Mouse (Mus musculus) liver, embryonic 14.5 days (tissue): ENCODE measurements around the gene Acvr2b. TPM values are rescaled to one million over a fixed set of nuclear protein-coding genes. Genes with fewer than 3 reads are reported as not detected.

ENCODE experiments used
- ATAC-seq: fragments of 200-750 bp; cut with Nextera tagmentation; 2 replicates; pipeline ENCODE4 v1.8.0; 2017; ENCODE audit warnings: moderate number of reproducible peaks, mild to moderate bottlenecking, moderate library complexity; ENCODE audit not compliant: insufficient read depth
- DNase-seq, 3 experiments: peaks; one replicate each; pipeline ENCODE4 v3.0.0-alpha.2; 2012 to 2013; ENCODE audit warnings: low read depth in 3 of 3, low spot score in 3 of 3
- H3K27ac ChIP-seq: fragments of 300-500 bp; sonication (generic); 2 replicates; pipeline ENCODE4 v1.5.1; 2014; ENCODE audit warnings: moderate library complexity, mild to moderate bottlenecking, control low read depth, inconsistent platforms
- H3K27me3 ChIP-seq: fragments of 300-500 bp; sonication (generic); 2 replicates; pipeline ENCODE4 v1.6.1; 2014; ENCODE audit warnings: mild to moderate bottlenecking, low read length, moderate library complexity; ENCODE audit not compliant: control insufficient read depth, insufficient read depth
- H3K36me3 ChIP-seq: fragments of 300-500 bp; sonication (generic); replicated peaks from 2 replicates; pipeline ENCODE4 v1.6.1; 2014; ENCODE audit warnings: low read depth; ENCODE audit not compliant: control insufficient read depth, insufficient read depth
- H3K4me1 ChIP-seq, 2 experiments: fragments of 200-500 bp in 1 of 2; fragments of 300-500 bp in 1 of 2; sonication (generic) in 1 of 2; replicated peaks; 2 replicates each; pipeline ENCODE4 v1.6.1; 2012 to 2014; ENCODE audit warnings: antibody characterized with exemption in 1 of 2, inconsistent platforms in 1 of 2, low read length in 1 of 2; ENCODE audit not compliant: control insufficient read depth in 2 of 2, insufficient read depth in 2 of 2
- H3K4me2 ChIP-seq: fragments of 300-500 bp; sonication (generic); 2 replicates; pipeline ENCODE4 v1.6.1; 2014; ENCODE audit warnings: low read depth, mild to moderate bottlenecking, control low read depth, moderate library complexity
- H3K4me3 ChIP-seq, 2 experiments: fragments of 200-500 bp in 1 of 2; fragments of 300-500 bp in 1 of 2; sonication (generic) in 1 of 2; 2 replicates each; pipeline ENCODE4 v1.5.1; 2012 to 2014; ENCODE audit warnings: low read depth in 2 of 2, low read length in 2 of 2, mild to moderate bottlenecking in 2 of 2, control low read depth in 1 of 2, inconsistent platforms in 1 of 2, moderate library complexity in 1 of 2; ENCODE audit not compliant: insufficient read depth in 1 of 2
- H3K9ac ChIP-seq: fragments of 300-500 bp; sonication (generic); replicated peaks from 2 replicates; pipeline ENCODE4 v1.6.1; 2014; ENCODE audit warnings: mild to moderate bottlenecking, control low read depth, moderate library complexity
- H3K9me3 ChIP-seq: fragments of 300-500 bp; sonication (generic); 2 replicates; pipeline ENCODE4 v1.6.1; 2016; ENCODE audit warnings: low read length, mixed read lengths; ENCODE audit not compliant: control insufficient read depth
- CTCF ChIP-seq: IDR thresholded peaks from 2 replicates; pipeline ENCODE4 v1.5.1; 2016; ENCODE audit warnings: antibody characterized with exemption, low read depth, control low read depth
- EP300 ChIP-seq: IDR thresholded peaks from 2 replicates; pipeline ENCODE4 v1.6.1; 2016; ENCODE audit warnings: antibody characterized with exemption, low read depth
- WGBS: fragments of 180-500 bp; shearing (Covaris S2); extraction: QIAGEN DNeasy Blood & Tissue Kit; methylation state at CpG from one replicate; pipeline ENCODE4 v1.1.7; 2014; ENCODE audit not compliant: insufficient replicate concordance; 5-methylcytosine and 5-hydroxymethylcytosine counted together
- polyA plus RNA-seq, 2 experiments: library from polyadenylated mRNA; depleted of rRNA in 1 of 2; stranded (reverse) in 1 of 2; unstranded in 1 of 2; fragments of >200 nt; fragmentation: Nextera tagmentation in 1 of 2; extraction: Ambion mirVana in 1 of 2; gene quantifications; 2 replicates each; pipeline versions ENCODE4 v1.2.1 to v1.2.3; 2012 to 2014

Gene Acvr2b
- polyA plus RNA-seq, 2 experiments: 0.69 to 1.5 TPM

DNA sequence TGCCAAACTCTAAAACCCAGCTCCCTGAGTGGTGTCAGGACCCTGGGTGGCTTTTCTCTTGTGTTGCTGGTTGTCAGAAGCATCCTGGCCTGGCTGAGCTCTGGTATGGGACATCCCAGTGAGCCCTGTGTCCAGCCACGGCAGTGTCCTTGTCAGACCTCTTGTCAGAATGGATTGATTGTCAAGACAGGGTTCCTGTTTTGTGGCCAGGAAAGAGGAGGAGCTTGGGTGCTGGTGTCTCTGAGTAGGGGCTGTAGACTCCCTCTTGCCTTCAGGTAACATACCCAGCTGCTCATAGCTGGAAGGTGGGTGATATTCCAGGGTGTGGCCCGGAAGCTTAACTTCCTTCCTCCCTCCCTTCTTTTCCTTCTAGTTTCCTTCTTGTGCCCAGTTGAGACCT lies 33.9 kb downstream of the Acvr2b start:
- TF ChIP-seq CTCF: no peak
- TF ChIP-seq EP300: no peak
- 17% methylated on average over 2 of the region's 2 CpGs for WGBS
- H3K4me3 ChIP-seq: no peak overlapping the region
- H3K9ac ChIP-seq: no peak overlapping the region
- no peak overlapping the region for H3K4me2 ChIP-seq
- no peaks in the 10 kb centered on the region for H3K27me3 ChIP-seq
- no peaks in the 10 kb centered on the region for H3K4me1 ChIP-seq
- no peaks in the 10 kb centered on the region for H3K36me3 ChIP-seq
- no peaks in the 10 kb centered on the region for H3K9me3 ChIP-seq
- ATAC-seq: no peak
- no peak for DNase-seq
- H3K27ac ChIP-seq: no peak overlapping the region

DNA sequence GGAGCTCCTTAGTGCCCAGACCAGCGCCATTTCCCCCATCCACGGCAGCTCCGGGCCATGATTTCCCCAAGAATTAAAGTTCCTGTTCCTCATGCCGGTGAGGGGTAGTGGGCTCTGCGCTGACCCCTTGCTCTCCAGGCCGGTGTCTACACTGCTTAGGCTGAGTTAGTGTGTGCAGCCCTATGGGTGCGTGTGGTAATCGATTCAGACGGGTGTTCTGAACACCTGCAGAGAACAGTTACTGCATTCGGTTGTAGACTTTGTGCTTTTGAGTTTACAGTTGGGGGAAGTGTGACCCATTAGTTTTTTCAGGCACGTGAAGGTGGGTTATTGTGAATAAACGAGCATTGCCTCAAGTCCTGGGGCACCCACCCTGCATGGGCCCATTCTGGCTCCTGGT lies 36.1 kb downstream of the Acvr2b start:
- WGBS: 71% methylated on average over 12 of the region's 12 CpGs
- no peak overlapping the region for H3K9ac ChIP-seq
- H3K4me1 ChIP-seq: no peaks in the 10 kb centered on the region
- DNase-seq (no peak), ATAC-seq (no peak)
- H3K4me3 ChIP-seq: no peak overlapping the region
- H3K4me2 ChIP-seq: no peak overlapping the region
- no peaks in the 10 kb centered on the region for H3K9me3 ChIP-seq
- H3K27me3 ChIP-seq: no peaks in the 10 kb centered on the region
- no peak overlapping the region for H3K27ac ChIP-seq
- TF ChIP-seq CTCF (no peak), EP300 (no peak)
- H3K36me3 ChIP-seq: no peaks in the 10 kb centered on the region

DNA sequence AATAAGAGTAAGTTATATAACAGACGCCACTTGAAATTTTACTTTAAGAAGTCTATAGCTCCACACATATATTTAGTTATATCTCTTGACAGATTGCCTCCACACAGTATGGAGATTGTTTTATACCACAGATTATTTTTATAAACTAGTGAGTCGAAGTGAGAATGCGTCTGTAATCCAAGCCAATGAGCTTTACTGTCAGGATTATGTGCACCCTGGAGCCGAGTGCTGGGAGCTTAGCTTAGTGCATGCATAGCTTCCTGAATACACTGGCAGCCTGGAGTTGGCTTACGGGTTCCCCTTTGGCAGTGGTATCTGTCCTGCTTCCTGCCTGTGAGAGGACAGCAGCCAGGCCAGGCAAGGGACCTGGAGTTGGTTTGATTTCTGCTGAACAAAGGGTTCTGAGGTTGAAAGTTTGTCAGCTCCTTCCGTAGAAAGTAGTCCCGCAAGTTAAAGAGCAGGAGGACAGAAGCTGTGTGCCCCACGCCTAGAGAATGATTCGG lies 36.6 kb downstream of the Acvr2b start:
- Histone ChIP-seq H3K9ac (no peak overlapping the region), H3K36me3 (no peaks in the 10 kb centered on the region), H3K4me1 (no peaks in the 10 kb centered on the region), H3K27me3 (no peaks in the 10 kb centered on the region), H3K4me3 (no peak overlapping the region), H3K27ac (no peak overlapping the region), H3K4me2 (no peak overlapping the region), H3K9me3 (no peaks in the 10 kb centered on the region)
- ATAC-seq: no peak
- no peak for DNase-seq
- WGBS: 66% methylated on average over 9 of the region's 9 CpGs
- TF ChIP-seq CTCF (no peak), EP300 (no peak)

DNA sequence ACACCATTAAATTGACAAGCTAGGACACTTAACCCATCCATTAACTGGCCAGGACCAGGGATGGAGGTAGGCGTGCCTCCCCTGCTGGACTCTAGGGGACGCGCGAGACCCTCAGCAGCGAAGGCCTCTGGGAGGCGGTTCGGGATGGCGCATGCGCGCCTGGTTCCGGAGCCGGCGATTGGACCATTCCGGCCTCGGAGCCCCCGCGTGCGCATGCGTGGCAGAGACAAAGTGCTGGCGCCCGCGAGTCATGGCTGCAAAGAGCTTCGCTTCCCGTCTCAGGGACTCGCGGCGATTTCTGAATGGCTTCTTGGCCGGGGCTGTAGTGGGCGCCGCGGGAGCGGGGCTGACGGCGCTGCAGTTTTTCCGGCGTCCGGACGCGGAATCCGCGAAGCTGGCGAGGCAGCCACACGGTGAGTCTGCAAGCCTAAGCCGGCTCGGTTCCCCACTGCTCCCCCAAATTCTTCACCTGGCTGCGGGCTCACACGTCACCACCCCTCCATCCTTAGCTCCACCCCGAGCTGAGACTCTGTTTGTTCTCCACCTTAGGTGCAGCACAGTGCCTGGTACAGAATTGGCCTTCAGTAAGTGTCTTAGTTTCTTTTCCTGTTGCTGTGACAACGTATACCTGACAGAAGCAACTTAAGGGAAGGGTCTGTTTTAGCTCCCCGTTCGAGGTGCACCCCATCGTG lies 43.0 kb downstream of the Acvr2b start, which contains the start of gene Exog:
Exog (plus strand) TSS at position 206 of the 692 bp plus-strand sequence.
- under 1% methylated on average over 52 of the region's 52 CpGs for WGBS
- Histone ChIP-seq H3K4me1 (peaks cover 4 to 7% of the 10 kb centered on the region in 2 experiments), H3K27ac (no peak within 1 kb of the TSS), H3K9me3 (no peaks in the 10 kb centered on the region), H3K36me3 (peaks cover 10% of the 10 kb centered on the region), H3K9ac (peak within 1 kb of the TSS; percentile 71), H3K4me3 (peak within 1 kb of the TSS; percentile 68 to 71), H3K4me2 (peak within 1 kb of the TSS; percentile 64), H3K27me3 (no peaks in the 10 kb centered on the region)
- TF ChIP-seq EP300 (no peak), CTCF (peak; percentile 87)
- DNase-seq (peak; percentile 79 to 82 (median 80)), ATAC-seq (peak; percentile 89)

DNA sequence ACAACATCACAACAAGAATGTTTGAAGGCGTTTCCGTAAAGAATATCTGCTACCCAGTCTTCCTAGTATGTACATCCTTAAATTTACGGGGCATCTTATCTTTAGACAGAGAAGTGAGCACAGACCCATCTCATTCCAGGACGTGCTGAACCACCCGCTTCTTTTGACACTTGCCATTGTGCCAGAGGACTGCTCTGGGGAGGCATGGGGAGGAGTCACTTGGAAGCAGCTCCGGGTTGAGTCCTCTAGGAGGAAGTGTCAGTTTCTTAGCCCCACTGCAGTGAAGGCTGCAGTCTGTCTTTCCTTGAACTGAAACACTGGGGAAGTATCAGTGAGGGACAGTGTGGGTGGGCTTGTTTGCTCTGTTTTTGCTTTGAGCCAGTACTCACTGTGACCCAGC lies 43.8 kb downstream of the Acvr2b start:
- no peak for ATAC-seq
- H3K9me3 ChIP-seq: no peaks in the 10 kb centered on the region
- peak overlapping the region; percentile 68 to 71 for H3K4me3 ChIP-seq
- 11% methylated on average over 6 of the region's 6 CpGs for WGBS
- DNase-seq: no peak
- peaks cover 12% of the 10 kb centered on the region for H3K36me3 ChIP-seq
- no peak overlapping the region for H3K27ac ChIP-seq
- H3K4me2 ChIP-seq: peak overlapping the region; percentile 64
- peak overlapping the region; percentile 71 for H3K9ac ChIP-seq
- H3K27me3 ChIP-seq: no peaks in the 10 kb centered on the region
- TF ChIP-seq EP300 (no peak), CTCF (no peak)
- H3K4me1 ChIP-seq: peaks cover 4 to 7% of the 10 kb centered on the region in 2 experiments
